Mouse (Mus musculus): ENCODE data around the gene Nf2. TPM values are rescaled to one million over a fixed set of nuclear protein-coding genes. Genes with fewer than 3 reads are reported as not detected.

The Nf2 gene
- polyA plus RNA-seq, 1 experiment from 2014 or later, result 40.5 TPM

- no peak overlapping the region for H3K4me3 ChIP-seq (ENCODE audit: low read depth, low read length)
- H3K4me1 ChIP-seq (ENCODE audit: control insufficient read depth, insufficient read depth, low read length), result no peaks in the 10 kb centered on the region
- 68% methylated on average over 6 of the region's 6 CpGs for WGBS
- no peak overlapping the region for H3K27ac ChIP-seq (replicated peaks; ENCODE audit: low read depth, low read length)
- no peaks in the 10 kb centered on the region for H3K9me3 ChIP-seq (ENCODE audit: control insufficient read depth, low read length)
- ATAC-seq (ENCODE audit: low read depth) (peak; percentile 30; the same call in 1 of the 2 replicates), DNase-seq (ENCODE audit: low spot score) (no peak)
- no peaks in the 10 kb centered on the region for H3K36me3 ChIP-seq (ENCODE audit: control insufficient read depth, insufficient read depth, low read length)
- no peak overlapping the region for H3K4me2 ChIP-seq (ENCODE audit: low read depth, low read length)
- 0 out of 2 replicates have a peak overlapping the region, but pooled peaks have one; percentile 19 for H3K9ac ChIP-seq (ENCODE audit: low read depth, low read length)
- H3K27me3 ChIP-seq (replicated peaks; ENCODE audit: control insufficient read depth, insufficient read depth, low read length), result no peaks in the 10 kb centered on the region
Measured at GRCm38 (mm10) chr11:4730096-4730495, 119.2 kb downstream of the Nf2 start.

DNA sequence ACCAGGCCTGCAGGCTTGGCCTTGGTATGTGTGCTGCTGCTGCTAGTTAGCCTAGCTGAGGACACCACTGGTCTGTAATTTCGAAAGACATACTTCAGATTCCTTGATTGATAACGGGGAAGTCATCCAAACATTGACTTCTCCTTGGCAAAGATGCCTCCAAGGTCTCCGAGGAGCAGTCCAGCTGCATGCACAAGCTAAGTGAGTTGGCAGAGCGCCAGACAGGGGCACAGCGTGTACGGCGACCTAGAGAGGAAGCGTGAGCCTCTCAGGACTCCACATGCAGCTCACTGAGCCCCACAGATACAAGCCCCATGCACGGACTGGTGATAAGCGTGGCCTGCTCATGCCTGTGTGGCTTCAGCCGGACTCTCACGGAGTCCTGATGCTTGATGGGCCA, 119.7 kb downstream of the Nf2 start:
- Histone ChIP-seq H3K36me3 (ENCODE audit: control insufficient read depth, insufficient read depth, low read length) (no peaks in the 10 kb centered on the region; the same call in 1 of the 2 replicates), H3K9me3 (ENCODE audit: control insufficient read depth, low read length) (no peaks in the 10 kb centered on the region), H3K27ac (replicated peaks; ENCODE audit: low read depth, low read length) (no peak overlapping the region), H3K4me3 (ENCODE audit: low read depth, low read length) (no peak overlapping the region), H3K9ac (ENCODE audit: low read depth, low read length) (0 out of 2 replicates have a peak overlapping the region, but pooled peaks have one; percentile 19), H3K4me1 (ENCODE audit: control insufficient read depth, insufficient read depth, low read length) (no peaks in the 10 kb centered on the region), H3K27me3 (replicated peaks; ENCODE audit: control insufficient read depth, insufficient read depth, low read length) (no peaks in the 10 kb centered on the region), H3K4me2 (ENCODE audit: low read depth, low read length) (no peak overlapping the region)
- peak; percentile 70 for DNase-seq (ENCODE audit: low spot score)
- ATAC-seq (ENCODE audit: low read depth), result peak; percentile 19; the same call in 1 of the 2 replicates
- WGBS, result 54% methylated on average over 10 of the region's 12 CpGs

DNA sequence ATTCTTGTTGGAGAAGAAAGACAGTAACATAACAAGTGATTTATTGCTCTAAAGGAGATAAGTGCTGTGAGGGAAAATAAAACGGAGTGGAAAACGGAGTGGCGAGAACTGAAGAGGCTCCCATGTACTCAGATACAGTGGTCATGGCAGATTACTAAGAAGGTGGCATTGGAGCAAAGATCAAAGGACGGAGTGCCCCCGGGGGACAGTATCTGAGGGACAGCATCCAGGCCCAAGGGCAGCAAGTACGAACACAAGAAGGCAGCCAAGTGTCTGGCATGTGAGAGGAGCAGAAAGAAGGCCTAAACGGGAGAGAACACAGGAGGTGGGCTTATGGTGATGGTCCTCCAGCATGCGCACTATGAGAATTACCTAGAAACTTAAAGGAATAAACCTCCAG, 127.6 kb downstream of the Nf2 start:
- DNase-seq (ENCODE audit: low spot score) (no peak), ATAC-seq (ENCODE audit: low read depth) (no peak)
- peaks cover 16% of the 10 kb centered on the region for H3K36me3 ChIP-seq (ENCODE audit: control insufficient read depth, insufficient read depth, low read length)
- no peak overlapping the region for H3K4me3 ChIP-seq (ENCODE audit: low read depth, low read length)
- H3K27ac ChIP-seq (replicated peaks; ENCODE audit: low read depth, low read length), result no peak overlapping the region
- no peaks in the 10 kb centered on the region for H3K27me3 ChIP-seq (replicated peaks; ENCODE audit: control insufficient read depth, insufficient read depth, low read length)
- 85% methylated on average over 8 of the region's 8 CpGs for WGBS
- no peaks in the 10 kb centered on the region; the same call in 1 of the 2 replicates for H3K4me1 ChIP-seq (ENCODE audit: control insufficient read depth, insufficient read depth, low read length)
- no peak overlapping the region for H3K4me2 ChIP-seq (ENCODE audit: low read depth, low read length)
- no peak overlapping the region for H3K9ac ChIP-seq (ENCODE audit: low read depth, low read length)
- H3K9me3 ChIP-seq (ENCODE audit: control insufficient read depth, low read length), result no peaks in the 10 kb centered on the region

DNA sequence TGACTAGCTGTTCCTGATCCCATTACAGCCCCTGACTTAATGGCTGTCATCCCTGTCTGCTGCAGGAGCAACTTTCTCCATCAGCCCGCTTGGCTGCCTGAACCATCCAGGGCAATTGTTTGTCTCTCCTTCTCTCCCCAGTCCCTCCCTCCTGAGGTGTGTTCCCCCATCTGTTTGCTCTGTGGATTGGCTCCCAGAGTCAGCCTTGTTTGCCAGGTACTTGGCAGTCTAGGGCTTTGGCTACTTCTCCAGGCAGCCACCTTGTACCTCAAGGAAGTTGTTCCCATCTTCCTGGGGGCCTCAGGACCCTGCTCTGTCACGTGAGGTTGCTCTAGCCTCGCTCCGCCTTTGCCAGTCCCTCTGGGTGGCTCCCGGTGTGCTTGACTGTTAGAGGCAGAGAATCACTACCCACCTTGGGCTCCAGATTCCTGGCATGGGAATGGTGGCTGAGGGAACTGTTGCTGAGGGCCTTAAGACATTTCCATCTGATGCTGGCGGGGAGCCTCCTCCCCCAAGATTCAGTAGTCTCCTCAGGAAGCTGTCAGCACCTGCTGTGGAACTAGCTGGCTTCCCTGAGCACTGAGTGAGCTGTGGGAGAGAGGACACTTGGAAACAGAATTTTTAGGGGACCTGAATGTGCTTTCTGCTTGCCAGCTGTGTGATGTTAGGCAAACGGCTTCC, 128.3 kb downstream of the Nf2 start:
- Histone ChIP-seq H3K4me3 (ENCODE audit: low read depth, low read length) (no peak overlapping the region), H3K4me1 (ENCODE audit: control insufficient read depth, insufficient read depth, low read length) (no peaks in the 10 kb centered on the region; the same call in 1 of the 2 replicates), H3K4me2 (ENCODE audit: low read depth, low read length) (no peak overlapping the region), H3K27me3 (replicated peaks; ENCODE audit: control insufficient read depth, insufficient read depth, low read length) (no peaks in the 10 kb centered on the region), H3K9ac (ENCODE audit: low read depth, low read length) (no peak overlapping the region), H3K9me3 (ENCODE audit: control insufficient read depth, low read length) (no peaks in the 10 kb centered on the region), H3K27ac (replicated peaks; ENCODE audit: low read depth, low read length) (no peak overlapping the region), H3K36me3 (ENCODE audit: control insufficient read depth, insufficient read depth, low read length) (peaks cover 16% of the 10 kb centered on the region)
- DNase-seq (ENCODE audit: low spot score), result no peak
- ATAC-seq (ENCODE audit: low read depth), result no peak
- 45% methylated on average over 7 of the region's 7 CpGs for WGBS

DNA sequence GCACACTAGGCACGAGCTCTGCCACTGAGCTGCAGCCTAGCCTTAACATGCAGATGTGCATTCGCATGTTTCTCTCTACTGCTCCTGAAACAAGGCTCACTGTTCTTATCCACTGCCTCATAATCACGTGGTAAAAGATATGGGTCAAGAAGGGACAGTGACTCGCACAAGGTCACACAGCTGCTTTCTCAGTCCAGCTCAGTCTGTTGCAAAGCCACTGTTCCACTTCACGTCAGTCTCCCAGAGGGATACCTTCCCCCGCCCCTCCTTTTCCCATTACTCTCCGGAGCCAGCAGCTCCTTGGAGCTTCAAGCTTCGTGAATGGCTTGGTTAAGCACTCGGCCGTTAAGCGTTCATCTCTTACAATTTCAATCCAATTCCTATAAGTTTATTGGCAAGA, 128.9 kb downstream of the Nf2 start:
- H3K4me2 ChIP-seq (ENCODE audit: low read depth, low read length), result no peak overlapping the region
- ATAC-seq (ENCODE audit: low read depth) (no peak), DNase-seq (ENCODE audit: low spot score) (no peak)
- WGBS, result 68% methylated on average over 11 of the region's 11 CpGs
- no peaks in the 10 kb centered on the region; the same call in 1 of the 2 replicates for H3K4me1 ChIP-seq (ENCODE audit: control insufficient read depth, insufficient read depth, low read length)
- H3K9me3 ChIP-seq (ENCODE audit: control insufficient read depth, low read length), result no peaks in the 10 kb centered on the region
- no peak overlapping the region for H3K9ac ChIP-seq (ENCODE audit: low read depth, low read length)
- no peak overlapping the region for H3K27ac ChIP-seq (replicated peaks; ENCODE audit: low read depth, low read length)
- no peaks in the 10 kb centered on the region for H3K27me3 ChIP-seq (replicated peaks; ENCODE audit: control insufficient read depth, insufficient read depth, low read length)
- peaks cover 16% of the 10 kb centered on the region for H3K36me3 ChIP-seq (ENCODE audit: control insufficient read depth, insufficient read depth, low read length)
- no peak overlapping the region for H3K4me3 ChIP-seq (ENCODE audit: low read depth, low read length)

GRCm38 (mm10) chr11:4719961-4720360, 129.4 kb downstream of the Nf2 start:
- H3K27ac ChIP-seq (replicated peaks; ENCODE audit: low read depth, low read length), result no peak overlapping the region
- ATAC-seq (ENCODE audit: low read depth) (no peak), DNase-seq (ENCODE audit: low spot score) (no peak)
- H3K4me2 ChIP-seq (ENCODE audit: low read depth, low read length), result no peak overlapping the region
- WGBS, result 80% methylated on average over 9 of the region's 9 CpGs
- no peaks in the 10 kb centered on the region for H3K9me3 ChIP-seq (ENCODE audit: control insufficient read depth, low read length)
- peaks cover 16% of the 10 kb centered on the region for H3K36me3 ChIP-seq (ENCODE audit: control insufficient read depth, insufficient read depth, low read length)
- H3K4me3 ChIP-seq (ENCODE audit: low read depth, low read length), result no peak overlapping the region
- H3K27me3 ChIP-seq (replicated peaks; ENCODE audit: control insufficient read depth, insufficient read depth, low read length), result no peaks in the 10 kb centered on the region
- no peaks in the 10 kb centered on the region; the same call in 1 of the 2 replicates for H3K4me1 ChIP-seq (ENCODE audit: control insufficient read depth, insufficient read depth, low read length)
- H3K9ac ChIP-seq (ENCODE audit: low read depth, low read length), result no peak overlapping the region

DNA sequence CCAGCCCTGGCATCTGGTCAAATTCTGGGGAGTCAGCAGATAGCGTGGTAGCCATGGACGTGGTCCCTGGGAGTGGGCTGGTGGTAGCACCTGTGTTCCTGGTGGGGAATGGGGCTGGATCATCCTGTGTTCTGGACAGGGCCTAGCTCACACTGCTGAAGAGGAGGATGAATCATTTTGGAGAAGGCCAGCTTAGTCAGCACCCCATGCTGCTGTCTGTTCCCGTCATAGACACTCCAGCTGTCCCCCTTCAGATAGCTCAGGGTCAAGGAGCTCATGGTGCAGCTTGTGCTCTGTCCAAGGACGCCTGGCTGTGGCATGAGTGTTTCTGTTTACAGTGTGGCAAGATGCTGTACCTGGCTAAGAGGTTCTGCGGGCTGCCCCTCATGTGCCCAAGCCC, 130.8 kb downstream of the Nf2 start:
- no peak overlapping the region for H3K4me3 ChIP-seq (ENCODE audit: low read depth, low read length)
- H3K9ac ChIP-seq (ENCODE audit: low read depth, low read length), result no peak overlapping the region
- H3K4me1 ChIP-seq (ENCODE audit: control insufficient read depth, insufficient read depth, low read length), result no peaks in the 10 kb centered on the region; the same call in 1 of the 2 replicates
- no peak for ATAC-seq (ENCODE audit: low read depth)
- peaks cover 8% of the 10 kb centered on the region; the same call in 1 of the 2 replicates for H3K36me3 ChIP-seq (ENCODE audit: control insufficient read depth, insufficient read depth, low read length)
- H3K4me2 ChIP-seq (ENCODE audit: low read depth, low read length), result no peak overlapping the region
- no peak overlapping the region for H3K27ac ChIP-seq (replicated peaks; ENCODE audit: low read depth, low read length)
- no peaks in the 10 kb centered on the region for H3K9me3 ChIP-seq (ENCODE audit: control insufficient read depth, low read length)
- no peak for DNase-seq (ENCODE audit: low spot score)
- 85% methylated on average over 5 of the region's 5 CpGs for WGBS
- no peaks in the 10 kb centered on the region for H3K27me3 ChIP-seq (replicated peaks; ENCODE audit: control insufficient read depth, insufficient read depth, low read length)

DNA sequence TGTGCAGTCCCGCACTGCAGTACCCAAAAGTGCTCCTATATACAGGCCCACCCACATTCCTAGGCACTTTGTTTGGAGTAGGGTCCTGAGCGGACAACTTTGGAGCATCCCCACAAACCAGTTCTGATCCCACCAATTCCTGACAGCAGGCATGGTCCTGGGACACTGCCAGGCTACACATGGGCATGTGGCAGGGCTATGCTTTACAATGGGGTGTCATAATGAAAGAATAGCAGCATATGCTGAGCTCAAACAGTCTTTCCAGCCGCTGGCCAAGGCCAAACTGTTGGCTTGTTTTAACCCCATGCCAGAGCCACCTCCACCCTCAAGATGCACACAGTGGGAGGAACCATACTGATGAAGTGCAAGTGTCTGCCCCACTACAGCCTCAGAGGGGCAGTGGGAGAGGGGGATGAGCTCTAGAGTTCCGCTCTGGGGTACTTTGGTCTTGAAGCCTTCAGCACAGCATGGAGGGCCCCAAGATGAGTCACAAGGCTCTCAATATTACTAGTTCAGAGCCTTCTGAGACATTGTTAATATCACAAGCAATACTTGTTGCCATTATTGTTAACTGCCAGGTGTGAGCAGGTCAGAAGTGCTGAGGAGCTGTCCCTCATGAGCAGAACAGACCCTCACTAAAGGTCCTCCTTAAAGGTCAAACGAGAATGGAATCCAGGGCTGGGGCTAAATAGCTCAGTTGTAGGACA, 132.7 kb downstream of the Nf2 start:
- Histone ChIP-seq H3K4me3 (ENCODE audit: low read depth, low read length) (no peak overlapping the region), H3K27ac (replicated peaks; ENCODE audit: low read depth, low read length) (no peak overlapping the region), H3K4me2 (ENCODE audit: low read depth, low read length) (no peak overlapping the region), H3K9me3 (ENCODE audit: control insufficient read depth, low read length) (no peaks in the 10 kb centered on the region), H3K4me1 (ENCODE audit: control insufficient read depth, insufficient read depth, low read length) (no peaks in the 10 kb centered on the region; the same call in 1 of the 2 replicates), H3K36me3 (ENCODE audit: control insufficient read depth, insufficient read depth, low read length) (no peaks in the 10 kb centered on the region), H3K9ac (ENCODE audit: low read depth, low read length) (no peak overlapping the region), H3K27me3 (replicated peaks; ENCODE audit: control insufficient read depth, insufficient read depth, low read length) (no peaks in the 10 kb centered on the region)
- no peak for ATAC-seq (ENCODE audit: low read depth)
- 82% methylated on average over 5 of the region's 5 CpGs for WGBS
- no peak for DNase-seq (ENCODE audit: low spot score)

Measured in embryonic facial prominence, embryonic 14.5 days (tissue).